Mouse (Mus musculus): ENCODE results near the gene 2310011J03Rik. TPM values are rescaled to one million over a fixed set of nuclear protein-coding genes. Genes with fewer than 3 reads are reported as not detected.

Gene 2310011J03Rik
- polyA plus RNA-seq, 1 experiment from 2014 or later, result 54.4 TPM

Small RNA genes lying within 50 kb of the gene (microRNA-seq; reads per million reads assigned to microRNA genes)
- gene Mir6911, result not detected

Other genes with a start within 250 kb of the 2310011J03Rik start
- 19.7 and 19.8 TPM in 2 replicates for gene Sbno2, start 215.0 kb downstream of the 2310011J03Rik start, polyA plus RNA-seq (2015; fragmentation: Nextera tagmentation; extraction: Ambion mirVana)
- 15.2 and 16.6 TPM in 2 replicates for gene Stk11, start 204.7 kb downstream of the 2310011J03Rik start, polyA plus RNA-seq (2015; fragmentation: Nextera tagmentation; extraction: Ambion mirVana)
- gene Atp5d, start 181.9 kb downstream of the 2310011J03Rik start, polyA plus RNA-seq (2015; fragmentation: Nextera tagmentation; extraction: Ambion mirVana), result 494 and 537 TPM in 2 replicates
- gene Cbarp, start 179.7 kb downstream of the 2310011J03Rik start, polyA plus RNA-seq (2015; fragmentation: Nextera tagmentation; extraction: Ambion mirVana), result 5.9 and 6.8 TPM in 2 replicates
- gene Midn, start 172.3 kb downstream of the 2310011J03Rik start, polyA plus RNA-seq (2015; fragmentation: Nextera tagmentation; extraction: Ambion mirVana), result 13.4 and 14.0 TPM in 2 replicates
- 102 and 103 TPM in 2 replicates for gene Cirbp, start 154.6 kb downstream of the 2310011J03Rik start, polyA plus RNA-seq (2015; fragmentation: Nextera tagmentation; extraction: Ambion mirVana)
- 12.8 and 13.3 TPM in 2 replicates for gene 1600002K03Rik, start 147.6 kb downstream of the 2310011J03Rik start, polyA plus RNA-seq (2015; fragmentation: Nextera tagmentation; extraction: Ambion mirVana)
- 27.0 and 29.3 TPM in 2 replicates for gene Efna2, start 141.1 kb downstream of the 2310011J03Rik start, polyA plus RNA-seq (2015; fragmentation: Nextera tagmentation; extraction: Ambion mirVana)
- gene Mum1, start 94.1 kb downstream of the 2310011J03Rik start, polyA plus RNA-seq (2015; fragmentation: Nextera tagmentation; extraction: Ambion mirVana), result 66.1 and 67.6 TPM in 2 replicates
- gene Ndufs7, start 71.4 kb downstream of the 2310011J03Rik start, polyA plus RNA-seq (2015; fragmentation: Nextera tagmentation; extraction: Ambion mirVana), result 301 and 304 TPM in 2 replicates
- 64.4 and 127 TPM in 2 replicates for gene Gamt, start 59.5 kb downstream of the 2310011J03Rik start, polyA plus RNA-seq (2015; fragmentation: Nextera tagmentation; extraction: Ambion mirVana)
- gene Dazap1, start 59.1 kb downstream of the 2310011J03Rik start, polyA plus RNA-seq (2015; fragmentation: Nextera tagmentation; extraction: Ambion mirVana), result 56.8 and 59.7 TPM in 2 replicates
- gene Rps15, start 28.1 kb downstream of the 2310011J03Rik start, polyA plus RNA-seq (2015; fragmentation: Nextera tagmentation; extraction: Ambion mirVana), result 842 and 925 TPM in 2 replicates
- gene Apc2, start 24.6 kb downstream of the 2310011J03Rik start, polyA plus RNA-seq (2015; fragmentation: Nextera tagmentation; extraction: Ambion mirVana), result 1.5 TPM in 2 replicates
- 4.3 and 5.0 TPM in 2 replicates for gene Pcsk4, start 9.0 kb upstream of the 2310011J03Rik start, polyA plus RNA-seq (2015; fragmentation: Nextera tagmentation; extraction: Ambion mirVana)
- gene Reep6, start 9.4 kb upstream of the 2310011J03Rik start, polyA plus RNA-seq (2015; fragmentation: Nextera tagmentation; extraction: Ambion mirVana), result 13.8 and 16.1 TPM in 2 replicates
- gene Adamtsl5, start 27.9 kb upstream of the 2310011J03Rik start, polyA plus RNA-seq (2015; fragmentation: Nextera tagmentation; extraction: Ambion mirVana), result 11.9 and 13.8 TPM in 2 replicates
- gene Plk5, start 35.9 kb upstream of the 2310011J03Rik start, polyA plus RNA-seq (2015; fragmentation: Nextera tagmentation; extraction: Ambion mirVana), result 0.91 and 0.99 TPM in 2 replicates
- gene Mex3d, start 67.1 kb upstream of the 2310011J03Rik start, polyA plus RNA-seq (2015; fragmentation: Nextera tagmentation; extraction: Ambion mirVana), result 6.1 and 6.8 TPM in 2 replicates
- gene Mbd3, start 79.0 kb upstream of the 2310011J03Rik start, polyA plus RNA-seq (2015; fragmentation: Nextera tagmentation; extraction: Ambion mirVana), result 218 and 219 TPM in 2 replicates
- gene Uqcr11, start 86.3 kb upstream of the 2310011J03Rik start, polyA plus RNA-seq (2015; fragmentation: Nextera tagmentation; extraction: Ambion mirVana), result 562 and 570 TPM in 2 replicates
- 94.8 and 110 TPM in 2 replicates for gene Tcf3, start 113.1 kb upstream of the 2310011J03Rik start, polyA plus RNA-seq (2015; fragmentation: Nextera tagmentation; extraction: Ambion mirVana)
- not detected in 2 replicates for gene Onecut3, start 174.3 kb upstream of the 2310011J03Rik start, polyA plus RNA-seq (2015; fragmentation: Nextera tagmentation; extraction: Ambion mirVana)
- gene Atp8b3, start 218.6 kb upstream of the 2310011J03Rik start, polyA plus RNA-seq (2015; fragmentation: Nextera tagmentation; extraction: Ambion mirVana), result 0.08 and 0.15 TPM in 2 replicates
- 21.9 and 22.5 TPM in 2 replicates for gene Rexo1, start 241.0 kb upstream of the 2310011J03Rik start, polyA plus RNA-seq (2015; fragmentation: Nextera tagmentation; extraction: Ambion mirVana)